Mouse (Mus musculus) testis, adult 2 months (tissue): Measurements from ENCODE around the gene Ybey.

Source experiments
- CTCF ChIP-seq: fragments of 200-500 bp; IDR thresholded peaks from 2 replicates; pipeline ENCODE4 v1.5.1; 2012; ENCODE audit warnings: low read depth, mild to moderate bottlenecking, inconsistent platforms, low read length, moderate library complexity; ENCODE audit not compliant: control insufficient read depth, insufficient read depth, insufficient replicate concordance
- POLR2A ChIP-seq: fragments of 200-500 bp; IDR thresholded peaks from 2 replicates; pipeline ENCODE4 v1.6.1; 2012; ENCODE audit warnings: low read depth, mild to moderate bottlenecking, inconsistent platforms, low read length, moderate library complexity; ENCODE audit not compliant: control insufficient read depth

- no peak for TF ChIP-seq POLR2A
- no peak for TF ChIP-seq CTCF
Measured at GRCm38 (mm10) chr10:76504271-76504943, 35.5 kb upstream of the Ybey start.
